Mouse (Mus musculus) testis, postnatal 14 days (tissue): ENCODE results near the gene Slc25a38.
A peak's percentile ranks its signal among the peaks of the same experiment; 100 is the strongest.
"Not testable (repeated sequence)": the region's sequence is repeated elsewhere in the genome, so short reads cannot be mapped to it uniquely, and the experiment has no call there.

Source experiments
- DNase-seq: peaks from one replicate; pipeline ENCODE4 v3.0.0; 2021; ENCODE audit warnings: low spot score

The Slc25a38 gene

DNA sequence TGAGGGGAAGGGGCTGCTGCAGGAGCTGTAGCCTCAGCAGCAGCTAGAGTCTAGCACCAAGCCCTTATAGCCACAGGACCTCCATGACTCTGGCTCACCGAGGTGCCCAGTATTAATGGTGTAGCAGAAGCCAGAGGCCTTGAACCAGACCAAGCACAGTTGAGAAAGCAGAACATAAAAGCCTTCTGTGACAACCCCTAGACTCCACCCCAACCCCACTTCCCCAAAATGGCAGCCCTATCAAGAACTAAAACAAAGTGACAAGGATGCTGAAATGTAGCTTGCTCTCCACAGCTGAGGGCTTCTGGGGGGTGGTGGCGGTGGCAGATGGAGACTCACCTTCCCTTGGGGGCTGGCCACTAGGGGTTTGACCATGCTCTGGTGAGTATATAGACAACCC lies 9.0 kb upstream of the Slc25a38 start:
- no peak for DNase-seq

DNA sequence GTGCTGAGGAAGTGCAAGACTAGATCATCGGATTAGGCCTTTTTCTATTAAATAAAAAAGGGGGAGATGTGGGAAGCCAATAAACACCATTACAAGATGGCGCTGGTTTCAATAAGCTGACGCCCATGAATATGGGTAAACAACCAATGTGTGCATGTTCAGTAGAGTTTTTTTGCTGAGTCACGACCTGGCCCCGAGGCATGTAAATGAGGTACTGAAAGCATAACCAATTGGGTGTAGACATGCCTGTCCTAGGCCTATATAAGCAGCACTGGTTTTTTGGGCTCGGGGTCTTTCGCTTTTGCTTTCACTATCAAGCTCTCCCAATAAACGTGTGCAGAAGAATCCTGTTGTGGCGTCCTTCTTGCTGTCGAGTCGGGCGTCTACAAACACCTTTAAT lies 1.2 kb upstream of the Slc25a38 start:
- not testable (repeated sequence) for DNase-seq

DNA sequence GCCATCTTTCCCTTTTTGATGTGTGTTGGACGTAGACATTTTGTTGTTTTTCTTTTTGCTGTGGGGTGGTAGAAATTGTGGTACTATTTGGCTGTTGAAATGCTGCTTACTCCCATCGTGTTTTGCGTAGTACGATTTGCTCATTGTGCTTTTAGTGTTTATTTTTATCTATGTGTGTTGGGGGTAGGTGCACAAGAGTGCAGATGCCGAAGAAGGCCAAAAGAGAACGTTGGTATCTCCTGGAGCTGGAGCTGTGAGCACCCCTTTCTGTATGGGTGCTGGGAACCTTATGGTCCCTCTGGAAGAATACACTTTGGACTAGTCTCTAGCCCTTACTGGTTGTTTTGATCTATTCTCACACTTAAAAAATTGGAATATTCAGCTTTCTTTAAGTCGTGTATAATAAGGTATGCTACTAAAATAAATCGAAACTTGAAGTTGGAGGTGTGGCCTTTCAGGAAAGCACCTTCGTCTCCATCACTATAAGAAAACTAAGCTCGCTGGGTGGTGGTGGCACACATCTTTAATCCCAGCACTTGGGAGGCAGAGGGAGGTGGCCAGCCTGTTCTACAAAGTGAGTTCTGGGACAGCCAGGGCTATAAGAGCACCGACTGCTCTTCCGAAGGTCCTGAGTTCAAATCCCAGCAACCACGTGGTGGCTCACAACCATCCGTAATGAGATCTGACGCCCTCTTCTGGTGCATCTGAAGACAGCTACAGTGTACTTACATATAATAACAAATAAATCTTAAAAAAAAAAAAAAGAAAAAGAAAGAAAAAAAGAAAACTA lies 1.2 kb downstream of the Slc25a38 start:
- DNase-seq = no peak

DNA sequence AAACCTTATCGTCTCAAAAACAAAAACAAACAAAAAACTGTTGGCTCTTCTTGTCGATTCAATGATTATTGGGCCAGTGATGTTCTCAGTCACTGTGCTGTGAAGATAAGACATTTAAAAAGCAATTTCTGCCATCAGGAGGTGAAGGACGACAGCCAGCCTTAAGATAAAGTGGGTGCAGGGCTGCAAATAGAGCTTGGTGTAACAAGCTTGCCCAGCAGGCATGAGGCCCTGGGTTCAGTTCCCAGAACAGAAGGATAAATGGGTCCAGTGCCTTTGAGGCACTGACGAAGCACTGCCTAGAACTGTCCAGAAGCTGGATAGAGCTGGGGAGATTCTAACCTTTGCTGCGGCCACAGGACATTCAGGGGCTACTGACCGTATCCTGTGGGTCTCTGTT lies 2.3 kb downstream of the Slc25a38 start:
- no peak for DNase-seq

DNA sequence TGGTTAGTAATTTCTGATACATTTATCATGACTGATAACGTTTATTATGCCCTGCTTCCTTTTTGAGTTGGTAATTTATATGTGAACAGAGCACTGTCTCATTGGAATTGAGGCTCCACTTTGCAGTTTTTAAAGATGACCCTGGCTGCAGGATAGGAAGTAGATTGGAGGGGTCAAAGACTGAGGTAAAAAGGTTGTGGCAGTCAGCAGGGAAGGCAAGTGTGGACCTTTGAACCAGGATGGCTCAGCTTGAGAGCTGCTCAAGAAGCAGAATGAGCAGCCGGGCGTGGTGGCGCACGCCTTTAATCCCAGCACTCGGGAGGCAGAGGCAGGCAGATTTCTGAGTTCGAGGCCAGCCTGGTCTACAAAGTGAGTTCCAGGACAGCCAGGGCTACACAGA lies 3.3 kb downstream of the Slc25a38 start:
- DNase-seq = no peak

DNA sequence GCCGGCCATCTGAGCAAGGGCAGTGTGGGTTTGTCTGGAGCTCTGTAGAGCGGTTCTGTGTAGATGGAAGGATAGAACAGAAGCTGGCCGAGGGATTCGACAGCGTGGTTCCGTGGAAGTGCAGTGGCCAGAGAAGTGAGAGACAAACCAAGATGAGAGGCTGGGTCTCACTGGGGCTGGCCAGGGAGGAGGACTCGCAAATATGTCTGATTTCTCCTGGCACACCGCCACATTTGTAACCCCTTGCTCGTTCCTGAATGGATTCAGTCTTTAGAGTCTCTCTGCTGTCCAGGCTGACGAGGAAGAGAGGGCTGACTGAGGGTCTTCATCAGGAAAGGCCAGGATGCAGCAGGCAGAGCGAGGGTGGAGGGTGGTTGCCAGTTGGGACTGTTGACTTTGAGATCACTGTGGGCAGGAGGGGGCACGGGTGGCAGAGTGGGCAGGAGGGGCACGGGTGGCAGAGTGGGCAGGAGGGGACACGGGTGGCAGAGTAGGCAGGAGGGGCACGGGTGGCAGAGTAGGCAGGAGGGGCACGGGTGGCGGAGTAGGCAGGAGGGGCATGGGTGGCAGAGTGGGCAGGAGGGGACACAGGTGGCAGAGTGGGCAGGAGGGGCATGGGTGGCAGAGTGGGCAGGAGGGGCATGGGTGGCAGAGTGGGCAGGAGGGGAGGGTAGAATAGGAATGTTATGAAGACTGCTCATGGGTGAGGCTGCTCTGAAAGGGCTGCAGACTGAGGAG lies 4.0 kb downstream of the Slc25a38 start:
- DNase-seq = no peak

DNA sequence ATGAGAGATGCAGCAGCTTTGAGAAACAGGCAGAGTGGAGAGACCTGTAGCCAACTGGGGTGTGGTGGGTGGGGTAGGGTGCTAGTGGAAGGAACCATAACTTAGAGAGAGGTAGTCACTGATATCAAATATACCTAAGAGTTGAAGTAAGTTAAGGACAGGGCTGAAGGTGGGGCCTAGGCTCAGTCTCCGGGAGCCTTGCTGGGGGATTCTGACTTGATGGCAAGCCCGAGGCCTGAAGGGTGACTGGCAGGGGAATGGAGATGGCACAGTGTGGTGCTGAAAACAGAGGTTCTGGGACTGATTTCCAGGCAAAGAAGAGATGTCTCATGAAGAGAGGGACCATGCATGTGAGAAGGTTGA lies 4.6 kb downstream of the Slc25a38 start:
- DNase-seq = no peak

DNA sequence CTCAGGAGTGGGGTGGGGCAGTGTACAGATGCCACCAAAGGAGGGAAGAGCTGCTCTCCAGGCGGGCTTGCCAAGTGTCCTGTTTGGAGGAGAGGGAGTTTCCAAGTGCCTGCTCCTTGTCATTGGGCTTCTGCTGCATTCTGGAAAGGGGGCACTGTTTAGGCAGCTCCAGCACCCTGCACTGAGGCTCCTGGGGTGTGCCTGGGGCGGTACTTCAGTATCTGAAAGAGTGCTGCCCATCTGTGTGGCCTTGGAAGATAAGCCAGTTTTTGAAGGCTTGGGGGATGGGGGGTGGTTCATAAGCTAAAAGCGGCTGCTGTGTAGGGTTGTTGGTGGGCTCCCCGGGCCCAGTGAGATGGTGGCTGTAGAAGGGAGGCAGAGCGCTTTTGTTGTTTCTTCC lies 5.4 kb downstream of the Slc25a38 start:
- DNase-seq = no peak

DNA sequence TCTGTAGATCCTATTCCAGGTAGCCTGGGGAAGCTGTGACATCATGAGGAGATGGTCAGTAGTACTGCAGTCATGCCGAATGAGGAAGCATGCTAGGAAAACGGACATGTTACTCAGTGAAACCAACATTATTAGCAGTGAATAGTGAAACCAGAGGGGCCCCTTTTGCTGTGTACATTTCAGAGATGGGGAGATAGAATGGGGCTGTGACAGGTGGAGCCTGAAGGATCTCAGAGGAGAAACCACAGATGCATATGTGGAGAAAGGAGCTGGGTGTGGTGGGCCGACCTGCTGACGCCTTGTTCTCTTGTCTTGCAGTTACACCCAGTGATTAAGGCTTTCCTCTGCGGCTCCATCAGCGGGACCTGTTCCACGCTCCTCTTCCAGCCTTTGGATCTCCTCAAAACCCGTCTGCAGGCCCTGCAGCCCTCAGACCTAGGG lies 6.0 kb downstream of the Slc25a38 start:
- no peak for DNase-seq

DNA sequence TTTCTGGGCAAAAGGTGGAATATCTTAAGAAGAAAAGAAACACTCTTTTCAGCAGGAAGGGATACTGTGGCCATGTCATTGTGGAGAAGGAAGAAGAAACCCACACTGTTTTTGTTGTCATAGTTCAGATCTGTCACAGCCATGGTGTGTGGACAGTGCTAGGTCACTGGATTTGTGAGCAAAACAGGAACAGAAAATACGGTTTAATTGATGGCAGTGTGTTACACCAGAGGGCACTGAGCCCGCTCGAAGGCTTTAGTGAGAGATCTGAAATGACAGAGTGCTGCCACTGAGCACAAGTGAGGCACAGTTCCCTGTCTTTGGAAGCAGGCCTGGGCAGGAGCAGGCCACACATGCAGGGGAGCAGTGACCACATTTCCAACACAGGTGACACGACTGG lies 8.0 kb downstream of the Slc25a38 start:
- DNase-seq = no peak

DNA sequence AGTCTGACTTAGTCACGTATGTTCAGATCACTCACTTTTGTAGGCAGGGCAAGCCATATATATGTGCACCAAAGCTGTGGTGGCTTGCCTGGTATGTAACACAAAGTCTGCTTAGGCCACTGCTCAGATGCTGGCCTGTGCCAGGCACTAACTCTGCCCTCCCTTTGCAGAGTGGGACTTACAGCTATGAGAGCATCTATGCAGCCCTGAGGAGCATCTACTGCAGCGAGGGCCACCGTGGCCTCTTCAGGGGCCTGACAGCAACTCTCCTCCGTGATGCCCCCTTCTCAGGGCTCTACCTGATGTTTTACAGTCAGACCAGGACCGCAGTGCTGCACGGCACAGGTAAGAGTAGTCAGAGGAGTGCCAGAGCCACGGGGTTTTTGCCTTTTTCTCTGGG lies 10.3 kb downstream of the Slc25a38 start:
- no peak for DNase-seq

DNA sequence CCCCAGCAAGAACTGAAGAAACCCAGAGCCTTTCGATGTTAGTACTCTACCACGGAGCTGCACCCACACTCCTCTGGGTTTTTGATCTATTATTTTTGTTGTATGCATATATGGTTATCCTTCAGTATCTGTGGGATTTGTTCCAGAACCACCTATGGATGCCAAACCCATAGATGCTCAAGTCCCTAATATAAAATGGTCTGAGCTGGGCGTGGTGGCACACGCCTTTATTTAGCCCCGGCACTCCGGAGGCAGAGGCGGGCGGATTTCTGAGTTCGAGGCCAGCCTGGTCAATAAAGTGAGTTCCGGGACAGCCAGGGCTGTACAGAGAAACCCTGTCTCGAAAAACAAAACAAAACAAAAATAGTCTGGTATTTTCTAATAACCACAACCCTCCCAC lies 16.7 kb downstream of the Slc25a38 start:
- DNase-seq = no peak

DNA sequence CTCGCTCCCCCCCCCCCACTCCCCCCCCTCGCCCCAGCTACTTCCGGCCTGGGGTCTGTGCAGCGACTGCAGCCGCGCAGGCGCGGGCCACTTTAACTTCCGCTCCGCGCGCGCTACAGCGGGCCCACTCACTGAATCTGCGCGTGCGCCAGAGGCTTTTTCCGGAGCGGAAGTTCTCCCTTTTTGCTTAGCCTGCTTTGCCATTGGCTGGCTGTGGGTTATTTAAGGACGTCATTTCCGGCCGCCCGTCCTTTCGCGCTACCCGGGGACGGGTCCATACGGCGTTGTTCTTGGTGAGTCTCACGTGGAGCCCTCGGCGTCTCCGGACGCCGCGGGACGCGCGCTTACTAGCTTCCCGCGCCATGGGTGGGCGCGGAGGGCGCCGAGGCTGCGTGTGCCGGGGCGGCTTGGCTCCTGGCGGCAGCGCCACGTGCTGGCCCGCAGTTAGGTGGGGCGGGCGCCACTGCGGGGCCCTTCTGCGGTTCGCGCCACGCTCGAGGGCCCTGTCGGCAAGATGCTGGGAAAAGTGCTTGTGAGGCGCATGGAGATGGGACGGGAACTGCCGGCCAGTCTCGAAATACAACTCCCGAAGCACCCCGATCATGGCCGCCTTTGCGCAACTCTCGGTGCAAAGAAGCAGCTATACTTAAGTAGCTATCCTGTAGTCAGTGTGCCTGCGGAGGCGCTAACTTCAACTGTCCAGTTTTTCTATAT lies 17.5 kb downstream of the Slc25a38 start, which contains the start of gene Rpsa:
Gene Rpsa, plus strand, starts transcription at position 152 of the 714 bp plus-strand sequence.
- peak; percentile 98 for DNase-seq

DNA sequence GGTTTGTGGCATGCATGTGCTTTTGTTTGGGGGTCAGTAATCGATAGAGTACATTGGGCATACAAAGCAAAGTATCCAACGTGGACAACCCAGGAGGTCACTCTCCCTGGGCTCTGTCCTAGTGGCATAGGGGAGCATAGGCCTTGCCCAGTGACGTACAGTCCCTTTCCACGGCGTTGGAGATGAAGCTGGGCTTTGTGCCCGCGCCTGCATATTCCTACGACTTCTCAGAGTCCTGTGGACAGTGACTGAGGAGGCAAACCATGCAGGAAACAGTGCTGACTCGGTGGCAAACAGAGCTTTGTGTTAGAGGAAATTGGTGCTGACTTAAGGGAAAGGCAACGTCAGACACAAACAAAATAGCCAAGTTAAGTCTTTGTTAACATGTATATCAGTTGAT lies 19.1 kb downstream of the Slc25a38 start:
- no peak for DNase-seq

DNA sequence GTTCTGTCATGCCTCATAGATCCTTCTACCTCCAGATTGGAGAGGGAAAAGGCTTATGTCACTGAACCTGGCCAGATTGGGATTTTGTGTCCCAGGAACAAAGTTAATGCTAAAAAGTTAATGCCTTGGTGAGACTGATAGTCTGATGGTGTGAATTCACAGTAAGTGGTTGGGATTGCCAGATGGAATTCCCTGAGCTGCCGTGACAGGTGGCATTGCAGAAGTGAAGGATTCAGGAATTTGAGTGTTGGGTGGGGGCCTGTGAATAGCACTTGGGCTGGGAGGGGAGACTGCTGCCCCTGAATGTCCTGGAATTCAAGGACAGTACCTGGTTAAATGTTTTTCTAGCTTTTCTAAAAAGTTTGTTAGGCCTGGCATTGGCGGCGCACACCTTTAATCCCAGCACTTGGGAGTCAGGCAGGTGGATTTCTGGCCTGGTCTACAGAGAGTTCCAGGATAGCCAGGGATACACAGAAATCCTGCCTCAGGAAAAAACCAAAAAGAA lies 21.7 kb downstream of the Slc25a38 start:
- DNase-seq = no peak

DNA sequence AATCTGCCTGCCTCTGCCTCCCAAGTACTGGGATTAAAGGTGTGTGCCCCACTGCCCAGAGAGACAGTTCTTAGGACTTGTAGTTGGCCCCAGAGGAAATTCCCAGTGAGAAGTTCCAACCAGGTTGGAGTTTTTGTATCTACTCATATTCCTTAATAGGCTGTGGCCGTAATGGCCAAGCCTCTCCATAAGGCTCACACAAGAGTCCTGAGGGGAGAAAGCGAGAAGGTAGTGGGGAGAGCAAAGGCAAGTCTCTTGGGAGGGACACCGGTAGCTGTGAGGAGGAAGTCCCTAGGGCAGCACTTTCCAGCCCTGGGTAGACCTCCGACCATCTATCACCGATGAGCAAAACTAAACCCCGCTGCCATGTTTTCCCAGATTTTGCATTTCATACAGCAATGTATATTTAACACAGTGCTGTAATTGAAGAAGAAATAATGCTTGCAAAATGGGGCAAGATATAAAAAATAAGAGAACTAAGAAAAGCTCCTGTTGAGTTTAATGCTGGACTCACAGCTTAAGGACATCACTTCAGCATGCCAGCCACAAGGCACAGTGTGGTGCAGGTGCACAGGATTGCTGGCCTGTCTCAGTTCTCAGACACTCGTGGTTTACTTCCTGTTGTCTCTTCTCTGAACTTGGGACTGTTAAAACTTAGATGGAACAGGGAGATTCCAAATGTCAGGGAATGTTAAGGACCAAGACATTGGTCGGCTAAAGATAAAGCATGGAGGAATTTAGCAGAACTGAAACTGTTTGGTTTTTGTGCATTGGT lies 23.0 kb downstream of the Slc25a38 start:
- no peak for DNase-seq

DNA sequence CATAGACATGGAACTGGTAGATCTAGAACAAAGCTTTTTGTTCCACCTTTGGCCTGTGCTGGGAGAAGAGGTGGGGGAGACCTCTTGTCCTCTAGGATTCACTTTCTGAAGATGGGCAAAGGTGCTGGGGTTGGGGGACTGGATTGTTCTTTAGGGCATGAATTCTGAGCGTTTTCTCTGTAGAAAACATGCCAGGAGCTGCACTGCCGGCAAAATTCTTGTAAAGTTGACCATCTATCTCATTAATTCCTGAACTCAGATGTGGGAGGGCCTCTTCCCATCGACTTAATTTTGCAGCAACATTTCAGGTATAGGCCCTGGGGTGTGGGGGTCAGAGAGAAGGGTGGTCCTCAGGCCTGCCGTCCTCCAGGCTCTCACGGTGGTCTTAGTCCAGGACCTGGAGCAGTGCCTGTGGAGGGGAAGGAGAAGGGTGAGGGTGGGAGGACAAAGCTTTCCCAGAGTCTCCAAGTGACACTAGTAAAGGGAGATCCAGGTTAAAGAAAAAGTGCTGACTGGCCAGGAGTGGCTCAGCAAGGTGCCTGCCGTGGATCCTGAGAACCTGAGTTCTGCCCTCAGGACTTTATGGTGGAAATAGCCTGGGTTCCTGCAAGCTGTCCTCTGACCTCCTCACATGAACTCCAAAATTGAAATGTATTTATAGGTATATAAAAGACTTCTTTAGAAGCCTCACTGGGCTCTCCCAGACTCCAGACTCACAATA lies 23.7 kb downstream of the Slc25a38 start:
- DNase-seq = no peak

DNA sequence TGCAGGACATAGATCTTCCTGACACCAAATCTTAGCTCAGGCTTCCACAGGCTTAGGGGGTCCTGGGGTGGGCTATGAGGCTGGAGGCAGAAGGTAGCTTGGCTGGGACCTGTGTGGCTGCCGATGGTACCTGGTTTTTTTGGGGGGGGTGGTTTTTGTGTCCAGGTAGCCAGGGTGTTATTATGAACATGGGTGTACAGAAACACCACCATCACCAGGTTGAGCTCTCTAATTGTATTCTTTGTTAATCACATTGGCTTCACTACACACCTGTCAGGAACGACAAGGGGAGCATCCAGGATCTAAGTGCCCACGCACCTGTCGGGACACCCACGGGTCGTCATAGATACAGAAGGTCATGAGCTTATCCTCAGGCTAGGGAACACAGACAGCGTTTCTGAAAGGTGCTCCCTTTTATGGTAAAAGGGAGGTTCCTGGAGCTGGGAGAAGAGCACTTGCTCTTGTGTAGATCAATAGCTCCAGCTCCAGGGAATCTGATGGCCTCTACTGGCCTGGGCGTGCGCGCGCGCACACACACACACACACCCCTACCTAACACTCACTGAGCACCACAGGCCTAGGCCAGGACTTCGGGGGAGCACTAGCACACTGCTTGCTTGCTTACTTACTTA lies 24.5 kb downstream of the Slc25a38 start:
- no peak for DNase-seq

DNA sequence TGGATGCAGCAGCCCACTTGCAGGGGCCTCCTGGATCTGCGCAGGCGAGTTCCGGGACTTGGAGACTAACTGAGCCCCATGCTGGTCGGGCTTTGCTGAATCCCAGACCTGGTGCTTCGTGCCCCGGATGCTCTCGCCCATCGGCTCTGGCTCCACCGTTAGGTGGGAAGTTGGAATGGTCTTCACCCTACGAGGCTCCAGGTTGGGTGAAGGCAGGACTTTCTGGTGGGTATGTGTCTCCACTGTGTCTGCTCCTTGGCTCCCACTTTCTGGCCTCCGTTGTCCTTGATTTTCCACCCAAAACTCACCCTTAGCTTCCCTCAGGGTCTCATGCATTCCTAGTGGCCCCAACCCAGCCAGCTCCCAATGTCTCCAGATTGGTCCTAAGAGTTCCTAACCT lies 25.3 kb downstream of the Slc25a38 start:
- no peak for DNase-seq

DNA sequence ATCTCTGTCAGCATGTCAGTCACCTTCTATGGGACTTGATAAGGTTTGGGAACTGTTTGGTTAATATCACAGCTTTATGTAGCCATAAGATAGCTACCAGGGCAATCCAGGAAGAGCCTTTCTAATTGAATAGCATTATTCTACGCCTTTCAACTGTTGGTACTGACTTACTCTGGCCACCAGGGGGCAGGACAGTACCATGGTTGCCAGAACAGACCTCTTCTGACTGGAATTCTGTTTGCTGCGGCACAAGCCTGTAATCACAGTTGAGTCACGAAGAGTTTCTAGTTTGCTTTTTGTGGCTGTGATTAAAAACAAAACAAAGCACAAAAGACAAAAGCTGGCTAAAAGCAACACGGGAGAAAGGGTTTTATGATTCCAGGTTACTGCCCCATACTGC lies 30.5 kb downstream of the Slc25a38 start:
- DNase-seq = peak; percentile 51

DNA sequence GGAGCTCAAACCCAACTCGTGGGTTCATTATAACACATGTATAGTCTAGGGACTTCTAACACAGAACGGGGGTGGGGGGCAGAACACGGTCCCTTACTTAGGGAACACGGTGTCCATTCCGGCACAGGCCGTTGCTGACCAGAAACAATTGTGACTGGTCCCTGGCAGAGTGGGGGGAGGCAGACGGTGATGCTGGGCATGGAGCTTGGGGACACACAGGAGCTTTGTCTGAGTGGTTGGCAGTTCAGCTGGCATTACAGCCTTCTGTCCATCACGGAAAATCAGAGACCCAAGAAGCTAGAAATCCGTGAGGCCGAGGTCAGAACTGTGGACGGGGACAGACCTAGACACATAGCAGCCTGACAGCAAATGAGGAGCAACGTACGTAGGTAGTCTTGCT lies 34.3 kb downstream of the Slc25a38 start:
- DNase-seq = no peak
